Mouse (Mus musculus): ENCODE data around the gene Olfr922. TPM values are rescaled to one million over a fixed set of nuclear protein-coding genes. Genes with fewer than 3 reads are reported as not detected.

Gene Olfr922
- polyA plus RNA-seq (2014; fragmentation: Illumina TruSeq; extraction: RNeasy Lipid Tissue Mini Kit (QIAGEN cat#74804); ENCODE audit: low read depth, low replicate concordance) = not detected

DNA sequence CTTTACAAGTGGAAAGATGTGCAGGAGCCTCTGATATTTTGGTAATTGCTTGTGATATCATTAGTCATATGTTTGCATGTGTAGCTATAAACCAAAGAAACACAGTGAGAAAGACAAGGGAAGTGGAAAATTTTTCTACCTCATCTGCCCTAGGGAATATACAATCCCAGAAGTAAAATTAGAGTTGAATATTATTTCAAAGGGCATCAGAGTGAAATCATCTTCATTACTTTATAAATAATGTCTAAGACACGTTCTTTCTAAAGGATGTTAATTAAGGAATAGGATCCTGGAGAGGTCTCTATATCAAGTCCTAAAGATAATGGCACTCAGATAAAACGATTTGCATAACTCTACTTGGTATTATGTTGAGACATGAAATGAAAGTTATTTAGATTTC, at the start of gene Olfr922:
Gene Olfr922, plus strand, starts transcription at position 301 of the 400 bp plus-strand sequence.

DNA sequence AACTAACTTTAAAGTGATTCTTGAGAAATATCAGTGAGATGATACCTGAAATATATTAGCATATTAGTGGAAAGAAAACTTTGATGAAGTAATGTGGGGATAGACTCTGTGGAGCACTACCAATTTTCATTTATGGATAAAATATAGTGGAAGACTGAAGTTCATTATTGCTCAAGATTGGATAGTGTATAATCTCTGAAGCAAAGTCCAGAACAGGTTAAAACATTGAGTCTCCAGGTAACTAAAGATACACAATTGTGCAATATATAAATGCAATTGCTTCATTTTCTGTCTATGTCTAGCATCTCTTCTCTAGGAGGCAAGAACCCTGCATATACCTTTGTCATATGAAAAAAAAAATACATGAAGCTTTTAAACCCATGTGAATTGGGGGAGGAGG, 41.6 kb upstream of the Olfr922 start, which contains the start of gene Olfr921:
Gene Olfr921, plus strand, starts transcription at position 301 of the 400 bp plus-strand sequence.

DNA sequence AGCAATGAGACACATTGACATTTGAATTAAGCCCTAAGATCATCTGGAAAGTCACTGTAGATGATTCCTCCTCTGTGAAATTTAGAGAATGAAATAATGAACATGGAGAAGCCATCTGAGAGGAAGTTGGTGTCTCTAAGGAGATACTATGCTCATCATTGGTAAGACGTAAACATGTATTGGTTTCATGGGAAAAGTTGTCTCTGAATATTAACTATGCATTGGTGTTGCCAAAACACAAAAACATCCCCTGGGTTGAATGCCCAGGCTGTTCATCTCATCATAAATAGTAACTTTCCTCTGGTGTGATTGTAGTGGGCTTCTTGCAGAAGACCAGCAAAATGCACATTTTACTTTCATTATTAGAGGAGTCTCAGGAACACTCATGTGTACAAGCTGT, 11.8 kb downstream of the Olfr922 start, which contains the start of gene Olfr923:
Gene Olfr923, plus strand, starts transcription at position 301 of the 400 bp plus-strand sequence.

DNA sequence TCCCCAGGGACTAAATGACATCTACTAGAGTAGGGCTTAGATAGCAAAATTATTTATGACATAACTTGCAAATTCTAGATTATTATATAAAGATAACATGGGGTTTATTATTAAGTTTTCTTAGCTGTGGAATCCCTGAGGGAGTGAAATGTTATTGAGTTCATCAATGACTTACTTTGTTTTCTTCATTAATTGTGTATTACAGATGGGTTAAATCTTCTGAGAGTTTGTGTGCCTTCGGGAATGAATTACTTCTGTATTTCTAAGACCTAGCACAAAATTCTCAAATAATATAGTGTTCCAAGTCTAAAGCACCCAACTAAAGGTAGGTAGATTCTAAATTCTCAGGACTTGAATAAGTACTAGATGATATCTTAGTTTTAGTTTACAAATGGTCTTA, 29.7 kb downstream of the Olfr922 start, which contains the start of gene Olfr924:
Gene Olfr924, plus strand, starts transcription at position 301 of the 400 bp plus-strand sequence.

GRCm38 (mm10) chr9:38854760-38855159, 40.3 kb downstream of the Olfr922 start, which contains the start of gene Olfr26:
Gene Olfr26 (plus strand): TSS chr9:38855060.

Other genes with a start within 250 kb of the Olfr922 start
- gene Olfr912, start 234.4 kb upstream of the Olfr922 start, polyA plus RNA-seq (2014; fragmentation: Illumina TruSeq; extraction: RNeasy Lipid Tissue Mini Kit (QIAGEN cat#74804); ENCODE audit: low read depth, low replicate concordance) = not detected
- not detected for gene Olfr913, start 221.9 kb upstream of the Olfr922 start, polyA plus RNA-seq (2014; fragmentation: Illumina TruSeq; extraction: RNeasy Lipid Tissue Mini Kit (QIAGEN cat#74804); ENCODE audit: low read depth, low replicate concordance)
- not detected for gene Olfr914, start 209.5 kb upstream of the Olfr922 start, polyA plus RNA-seq (2014; fragmentation: Illumina TruSeq; extraction: RNeasy Lipid Tissue Mini Kit (QIAGEN cat#74804); ENCODE audit: low read depth, low replicate concordance)
- gene Olfr916, start 154.7 kb upstream of the Olfr922 start, polyA plus RNA-seq (2014; fragmentation: Illumina TruSeq; extraction: RNeasy Lipid Tissue Mini Kit (QIAGEN cat#74804); ENCODE audit: low read depth, low replicate concordance) = not detected
- gene Olfr917, start 148.8 kb upstream of the Olfr922 start, polyA plus RNA-seq (2014; fragmentation: Illumina TruSeq; extraction: RNeasy Lipid Tissue Mini Kit (QIAGEN cat#74804); ENCODE audit: low read depth, low replicate concordance) = not detected
- gene Olfr918, start 140.0 kb upstream of the Olfr922 start, polyA plus RNA-seq (2014; fragmentation: Illumina TruSeq; extraction: RNeasy Lipid Tissue Mini Kit (QIAGEN cat#74804); ENCODE audit: low read depth, low replicate concordance) = not detected
- gene Olfr919, start 110.9 kb upstream of the Olfr922 start, polyA plus RNA-seq (2014; fragmentation: Illumina TruSeq; extraction: RNeasy Lipid Tissue Mini Kit (QIAGEN cat#74804); ENCODE audit: low read depth, low replicate concordance) = not detected
- gene Vwa5a, start 96.3 kb upstream of the Olfr922 start, polyA plus RNA-seq (2014; fragmentation: Illumina TruSeq; extraction: RNeasy Lipid Tissue Mini Kit (QIAGEN cat#74804); ENCODE audit: low read depth, low replicate concordance) = 8.6 TPM
- 0.22 TPM for gene Olfr920, start 62.3 kb upstream of the Olfr922 start, polyA plus RNA-seq (2014; fragmentation: Illumina TruSeq; extraction: RNeasy Lipid Tissue Mini Kit (QIAGEN cat#74804); ENCODE audit: low read depth, low replicate concordance)
- not detected for gene Olfr921, start 41.5 kb upstream of the Olfr922 start, polyA plus RNA-seq (2014; fragmentation: Illumina TruSeq; extraction: RNeasy Lipid Tissue Mini Kit (QIAGEN cat#74804); ENCODE audit: low read depth, low replicate concordance)
- not detected for gene Olfr923, start 11.9 kb downstream of the Olfr922 start, polyA plus RNA-seq (2014; fragmentation: Illumina TruSeq; extraction: RNeasy Lipid Tissue Mini Kit (QIAGEN cat#74804); ENCODE audit: low read depth, low replicate concordance)
- not detected for gene Olfr924, start 29.8 kb downstream of the Olfr922 start, polyA plus RNA-seq (2014; fragmentation: Illumina TruSeq; extraction: RNeasy Lipid Tissue Mini Kit (QIAGEN cat#74804); ENCODE audit: low read depth, low replicate concordance)
- not detected for gene Olfr26, start 40.4 kb downstream of the Olfr922 start, polyA plus RNA-seq (2014; fragmentation: Illumina TruSeq; extraction: RNeasy Lipid Tissue Mini Kit (QIAGEN cat#74804); ENCODE audit: low read depth, low replicate concordance)
- gene Olfr926, start 62.5 kb downstream of the Olfr922 start, polyA plus RNA-seq (2014; fragmentation: Illumina TruSeq; extraction: RNeasy Lipid Tissue Mini Kit (QIAGEN cat#74804); ENCODE audit: low read depth, low replicate concordance) = not detected
- gene Olfr930, start 115.2 kb downstream of the Olfr922 start, polyA plus RNA-seq (2014; fragmentation: Illumina TruSeq; extraction: RNeasy Lipid Tissue Mini Kit (QIAGEN cat#74804); ENCODE audit: low read depth, low replicate concordance) = not detected
- not detected for gene Olfr933, start 157.7 kb downstream of the Olfr922 start, polyA plus RNA-seq (2014; fragmentation: Illumina TruSeq; extraction: RNeasy Lipid Tissue Mini Kit (QIAGEN cat#74804); ENCODE audit: low read depth, low replicate concordance)
- not detected for gene Olfr934, start 173.7 kb downstream of the Olfr922 start, polyA plus RNA-seq (2014; fragmentation: Illumina TruSeq; extraction: RNeasy Lipid Tissue Mini Kit (QIAGEN cat#74804); ENCODE audit: low read depth, low replicate concordance)
- not detected for gene Olfr935, start 185.1 kb downstream of the Olfr922 start, polyA plus RNA-seq (2014; fragmentation: Illumina TruSeq; extraction: RNeasy Lipid Tissue Mini Kit (QIAGEN cat#74804); ENCODE audit: low read depth, low replicate concordance)
- not detected for gene Olfr146, start 208.8 kb downstream of the Olfr922 start, polyA plus RNA-seq (2014; fragmentation: Illumina TruSeq; extraction: RNeasy Lipid Tissue Mini Kit (QIAGEN cat#74804); ENCODE audit: low read depth, low replicate concordance)

Measured in testis, adult 10 weeks (tissue).